Mouse (Mus musculus) lung, postnatal 4 days (tissue): ENCODE data around the gene Brix1.
"Not testable (repeated sequence)": the region's sequence is repeated elsewhere in the genome, so short reads cannot be mapped to it uniquely, and the experiment has no call there.

Experiments
- DNase-seq, 2 experiments: peaks; one replicate each; pipeline ENCODE4 v3.0.0; 2021

The Brix1 gene

GRCm38 (mm10) chr15:10485484-10486364 is at the start of gene Brix1, which contains the start of gene Rad1:
TSS of gene Brix1 (minus strand) at chr15:10485947.
TSS of gene Rad1 (plus strand) at chr15:10486018.
- DNase-seq: peak; percentile 94 to 95

- no peak for DNase-seq
Observed at GRCm38 (mm10) chr15:10534591-10534990, 48.8 kb upstream of the Brix1 start.

GRCm38 (mm10) chr15:10533361-10533760 is 47.6 kb upstream of the Brix1 start:
- not testable (repeated sequence) for DNase-seq

GRCm38 (mm10) chr15:10531352-10531751 is 45.6 kb upstream of the Brix1 start:
- DNase-seq: no peak

- DNase-seq: no peak
Observed at GRCm38 (mm10) chr15:10525896-10526295, 40.1 kb upstream of the Brix1 start.

- no peak for DNase-seq
Observed at GRCm38 (mm10) chr15:10515166-10515565, 29.4 kb upstream of the Brix1 start.

- peak; percentile 6 to 51 for DNase-seq
Observed at GRCm38 (mm10) chr15:10506099-10506498, 20.4 kb upstream of the Brix1 start.

GRCm38 (mm10) chr15:10500838-10501719 is 15.3 kb upstream of the Brix1 start:
- peak; percentile 35 to 59 for DNase-seq

GRCm38 (mm10) chr15:10500035-10500434 is 14.3 kb upstream of the Brix1 start:
- DNase-seq: no peak

GRCm38 (mm10) chr15:10499593-10499992 is 13.8 kb upstream of the Brix1 start:
- DNase-seq: no peak

- not testable (repeated sequence) for DNase-seq
Observed at GRCm38 (mm10) chr15:10496696-10497095, 10.9 kb upstream of the Brix1 start.

- no peak for DNase-seq
Observed at GRCm38 (mm10) chr15:10495944-10496343, 10.2 kb upstream of the Brix1 start.

GRCm38 (mm10) chr15:10490101-10490500 is 4.4 kb upstream of the Brix1 start:
- no peak for DNase-seq

GRCm38 (mm10) chr15:10487246-10487645 is 1.5 kb upstream of the Brix1 start:
- DNase-seq: no peak

GRCm38 (mm10) chr15:10486365-10486839 is 655 bp upstream of the Brix1 start:
- no peak for DNase-seq

- DNase-seq: no peak
Observed at GRCm38 (mm10) chr15:10470941-10471340, 14.8 kb downstream of the Brix1 start.

- peak; percentile 88 to 93 for DNase-seq
Observed at GRCm38 (mm10) chr15:10470151-10470831, 15.5 kb downstream of the Brix1 start, which contains the start of gene Dnajc21. TSS of gene Dnajc21 (minus strand) at chr15:10470516.

GRCm38 (mm10) chr15:10469641-10470150 is 16.1 kb downstream of the Brix1 start:
- no peak for DNase-seq

- DNase-seq: no peak
Observed at GRCm38 (mm10) chr15:10468761-10469160, 17.0 kb downstream of the Brix1 start.

GRCm38 (mm10) chr15:10464678-10465077 is 21.1 kb downstream of the Brix1 start:
- DNase-seq: no peak

- DNase-seq: no peak
Observed at GRCm38 (mm10) chr15:10463555-10463954, 22.2 kb downstream of the Brix1 start.

GRCm38 (mm10) chr15:10460986-10461385 is 24.8 kb downstream of the Brix1 start:
- peak in 1 of 2 experiments; percentile 27 for DNase-seq
